Mouse (Mus musculus): ENCODE data around the gene Tmem202.

Tmem202 gene

GRCm38 (mm10) chr9:59539441-59540137 lies at the start of gene Tmem202, which contains the start of gene Hexa:
Gene Tmem202, minus strand, starts transcription at chr9:59539847.
Gene Hexa, plus strand, starts transcription at chr9:59539540.
- peak; percentile 74 to 84 for DNase-seq (ENCODE audit: low spot score in 2 of 2)

- DNase-seq (ENCODE audit: low spot score in 2 of 2): no peak
These were observed 49.3 kb upstream of the Tmem202 start for GRCm38 (mm10) chr9:59588710-59589671.

DNA sequence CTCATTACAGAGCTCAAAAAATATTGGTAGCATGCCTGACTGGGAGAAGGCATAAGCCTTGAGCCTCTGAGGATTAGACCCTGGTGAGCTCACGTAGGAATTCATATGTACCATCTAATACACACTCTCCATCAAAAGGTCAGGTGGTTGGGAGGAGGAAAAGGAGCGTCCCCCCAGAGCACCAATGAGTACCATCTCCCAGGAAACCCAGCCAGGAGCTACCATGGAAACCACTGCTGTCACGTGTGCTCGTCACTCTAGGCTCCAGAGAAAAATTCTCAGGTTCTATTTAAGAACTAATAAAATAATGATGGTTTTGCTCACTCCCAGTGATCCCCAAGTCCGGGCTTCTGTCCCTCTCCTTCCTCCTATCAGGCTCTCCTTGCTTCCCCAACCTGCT lies 48.6 kb upstream of the Tmem202 start:
- DNase-seq (ENCODE audit: low spot score in 2 of 2): no peak

- peak; percentile 58 to 59 for DNase-seq (ENCODE audit: low spot score in 2 of 2)
These were observed 45.2 kb upstream of the Tmem202 start for GRCm38 (mm10) chr9:59584871-59585308.

- DNase-seq (ENCODE audit: low spot score in 2 of 2): no peak
These were observed 38.8 kb upstream of the Tmem202 start for GRCm38 (mm10) chr9:59578505-59578867.

DNA sequence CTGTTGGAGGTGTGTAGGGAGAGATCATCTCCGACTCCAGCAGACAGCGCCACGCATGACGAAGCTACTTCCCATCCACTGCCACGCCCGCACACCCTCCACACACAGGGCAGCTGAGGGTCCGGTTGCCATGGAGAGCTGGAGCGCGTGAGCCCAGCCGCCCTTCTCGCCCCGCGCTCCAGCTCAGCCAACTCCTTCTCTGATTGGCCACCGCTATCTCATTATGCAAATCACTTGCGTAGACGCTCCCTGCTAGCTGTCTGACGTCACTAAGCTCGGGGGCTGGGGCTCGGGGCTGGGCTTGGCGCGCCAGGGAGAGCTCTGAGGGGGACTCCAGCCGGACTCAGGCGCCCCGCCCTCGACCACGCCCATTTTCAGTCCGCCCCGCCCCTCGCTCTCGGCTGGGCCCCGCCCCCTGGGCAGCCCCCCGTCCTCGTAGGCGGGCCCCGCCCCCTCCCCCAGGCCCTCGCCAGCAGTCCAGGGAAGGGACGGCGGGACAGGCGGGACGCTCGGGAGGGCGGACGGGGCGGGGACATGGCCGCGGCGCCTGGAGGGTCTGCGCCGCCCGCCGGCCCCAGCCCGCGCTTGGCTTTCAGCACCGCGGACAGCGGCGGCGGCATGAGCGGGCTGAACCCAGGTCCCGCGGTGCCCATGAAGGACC lies 38.3 kb upstream of the Tmem202 start, which contains the start of gene Celf6:
TSS of gene Celf6 (plus strand) at position 74 of the 661 bp plus-strand sequence.
- DNase-seq (ENCODE audit: low spot score in 2 of 2): peak; percentile 39 to 69

- no peak for DNase-seq (ENCODE audit: low spot score in 2 of 2)
These were observed 37.8 kb upstream of the Tmem202 start for GRCm38 (mm10) chr9:59577401-59577800.

GRCm38 (mm10) chr9:59571852-59572251 lies 32.2 kb upstream of the Tmem202 start:
- no peak for DNase-seq (ENCODE audit: low spot score in 2 of 2)

- DNase-seq (ENCODE audit: low spot score in 2 of 2): peak; percentile 35 to 48
These were observed 27.5 kb upstream of the Tmem202 start for GRCm38 (mm10) chr9:59567111-59567510.

- peak; percentile 54 to 75 for DNase-seq (ENCODE audit: low spot score in 2 of 2)
These were observed 26.0 kb upstream of the Tmem202 start for GRCm38 (mm10) chr9:59565600-59565999.

DNA sequence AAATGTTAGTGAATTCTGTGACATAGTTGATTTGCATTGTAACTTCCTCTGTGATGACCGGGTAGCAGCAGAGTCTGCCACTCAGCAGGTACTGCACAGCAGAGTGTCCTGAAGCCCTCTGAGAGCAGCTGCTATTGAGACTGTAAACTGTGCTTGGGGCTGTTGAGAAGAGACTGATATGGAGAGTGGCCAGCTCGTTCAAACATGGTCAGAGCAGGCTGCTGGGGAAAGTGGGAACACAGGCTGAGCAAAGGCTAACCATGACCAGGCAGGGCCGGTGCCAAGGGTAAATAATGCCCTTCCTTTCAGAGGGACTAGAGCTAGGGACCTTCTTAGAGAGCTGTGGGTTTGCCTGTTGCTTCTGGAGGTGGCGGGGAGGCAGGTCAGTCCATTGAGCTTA lies 14.1 kb upstream of the Tmem202 start:
- no peak for DNase-seq (ENCODE audit: low spot score in 2 of 2)

DNA sequence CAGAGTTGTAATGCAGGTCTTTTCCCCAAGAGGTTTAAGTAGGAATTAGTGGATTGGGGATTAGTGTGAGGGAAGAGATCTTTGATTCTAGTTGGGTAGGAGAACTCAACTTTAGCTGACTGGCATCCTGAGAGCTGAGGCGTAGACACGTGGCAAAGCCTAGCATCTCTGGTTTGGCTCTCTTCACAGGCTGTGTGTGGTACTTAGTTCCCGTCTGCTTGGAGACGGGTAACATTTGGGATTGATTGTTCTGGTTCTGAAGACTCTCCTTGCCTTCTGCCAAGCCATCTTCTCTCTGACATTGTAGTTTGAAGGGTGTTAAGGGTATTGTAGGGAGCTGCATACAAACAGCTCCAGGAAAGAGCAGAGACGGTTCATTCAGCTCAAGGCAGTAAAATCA lies 13.0 kb upstream of the Tmem202 start:
- DNase-seq (ENCODE audit: low spot score in 2 of 2): no peak

DNA sequence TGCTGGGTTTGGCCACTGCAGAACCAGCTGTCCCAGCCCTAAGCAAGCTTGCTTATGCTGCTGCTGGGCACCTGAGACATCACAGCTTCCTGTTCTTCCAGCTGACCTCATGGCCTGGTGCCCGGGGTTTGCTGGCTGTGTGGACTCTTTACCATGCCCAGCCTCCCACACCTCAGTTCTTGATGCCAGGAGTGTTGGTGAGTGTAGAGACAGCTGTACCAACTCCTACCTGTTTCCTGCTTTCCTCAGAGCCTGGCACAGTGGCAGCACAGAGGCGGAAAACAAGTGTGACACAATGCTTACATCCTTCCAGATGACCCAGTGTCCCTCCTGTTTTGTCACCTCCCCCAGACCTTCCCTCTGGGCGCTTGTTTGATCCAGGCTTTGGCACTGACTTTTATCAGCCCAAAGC lies 12.0 kb upstream of the Tmem202 start:
- DNase-seq (ENCODE audit: low spot score in 2 of 2): peak; percentile 13 to 24

- no peak for DNase-seq (ENCODE audit: low spot score in 2 of 2)
These were observed 11.4 kb upstream of the Tmem202 start for GRCm38 (mm10) chr9:59551017-59551416.

DNA sequence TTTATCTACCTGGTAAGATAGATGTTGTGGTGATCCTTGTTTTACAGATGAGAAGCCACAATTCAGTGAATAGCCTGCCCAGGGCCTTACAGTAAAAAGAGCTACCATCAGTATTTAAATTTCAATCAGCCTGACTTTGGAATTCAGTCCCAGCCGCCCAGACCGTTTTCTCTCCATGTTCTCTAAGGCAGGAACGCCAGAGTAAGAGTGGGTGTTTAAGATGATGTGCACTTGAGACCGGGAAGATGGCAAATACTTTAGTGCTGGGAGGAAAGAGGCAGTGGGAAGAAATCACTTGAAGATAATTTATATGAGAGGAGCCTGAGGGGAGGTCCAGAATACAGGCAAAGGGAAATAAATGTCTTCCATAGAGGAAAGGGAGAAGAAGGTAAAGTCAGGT lies 10.4 kb upstream of the Tmem202 start:
- DNase-seq (ENCODE audit: low spot score in 2 of 2): no peak

- DNase-seq (ENCODE audit: low spot score in 2 of 2): no peak
These were observed 9.4 kb upstream of the Tmem202 start for GRCm38 (mm10) chr9:59548961-59549487.

DNA sequence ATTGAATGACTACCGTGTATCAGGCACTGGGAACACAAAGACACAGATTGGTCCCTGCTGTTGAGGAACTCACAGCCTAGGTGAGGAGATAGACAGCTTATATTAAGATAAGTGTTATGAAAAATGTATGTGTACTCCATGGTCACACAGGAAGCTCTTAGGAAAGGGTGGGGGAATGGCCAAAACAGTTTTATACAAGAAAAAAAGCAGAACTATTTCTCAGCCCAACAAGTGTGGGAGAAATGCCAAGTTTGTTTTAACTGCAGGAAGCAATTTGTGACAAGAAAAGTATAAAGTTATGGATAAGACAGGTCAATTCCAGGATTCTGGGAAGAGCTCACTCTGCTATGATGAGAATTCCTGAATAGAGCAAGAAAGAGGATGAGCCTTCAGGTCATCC lies 8.2 kb upstream of the Tmem202 start:
- DNase-seq (ENCODE audit: low spot score in 2 of 2): no peak

- DNase-seq (ENCODE audit: low spot score in 2 of 2): no peak
These were observed 5.1 kb upstream of the Tmem202 start for GRCm38 (mm10) chr9:59544739-59545138.

DNA sequence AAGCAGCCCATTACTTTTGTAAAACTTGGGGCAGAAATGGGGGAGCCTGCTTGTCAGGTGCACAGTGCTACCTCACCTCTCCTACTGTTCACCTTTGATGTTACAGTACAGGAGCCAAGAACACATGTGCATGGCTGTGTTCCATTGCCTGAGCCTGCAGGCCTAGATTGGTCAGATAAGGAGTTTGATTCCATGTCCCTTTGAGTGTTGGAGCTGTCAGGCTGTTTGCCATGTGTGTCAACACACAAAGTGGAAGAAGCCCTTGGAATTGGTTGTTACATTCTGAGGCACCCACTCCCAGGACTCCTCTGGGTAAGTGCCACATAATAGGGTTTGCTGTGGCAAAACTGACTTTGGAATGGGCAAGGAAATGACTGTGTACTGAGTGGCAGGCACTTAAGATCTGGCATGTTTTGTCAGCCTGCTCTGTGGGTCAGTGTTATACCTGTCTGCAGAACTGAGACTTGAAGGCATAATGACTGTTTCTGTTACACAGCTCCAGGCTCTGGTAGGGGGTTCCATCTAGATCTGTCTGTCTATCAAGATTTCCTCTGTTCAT lies 3.2 kb upstream of the Tmem202 start:
- no peak for DNase-seq (ENCODE audit: low spot score in 2 of 2)

GRCm38 (mm10) chr9:59541617-59542016 lies 2.0 kb upstream of the Tmem202 start:
- no peak for DNase-seq (ENCODE audit: low spot score in 2 of 2)

DNA sequence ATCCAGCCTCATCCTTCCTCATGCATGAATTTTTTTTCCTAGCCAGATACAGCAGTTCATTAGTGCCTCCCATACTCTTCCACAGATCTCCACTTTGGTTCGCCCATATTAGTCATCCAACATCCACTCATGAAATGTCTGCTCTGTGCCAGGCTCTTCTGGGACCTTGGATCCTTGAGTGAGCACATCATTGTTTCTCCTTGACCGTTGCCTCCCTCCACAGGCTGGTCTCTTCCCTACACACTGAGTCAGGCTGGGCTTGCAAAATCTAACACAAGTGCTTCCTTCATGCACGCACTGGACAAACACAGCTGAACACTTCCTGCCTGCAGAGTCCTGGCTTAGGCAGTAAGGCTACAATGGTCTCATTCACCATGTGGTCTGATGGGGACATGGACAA lies 2.0 kb downstream of the Tmem202 start:
- no peak for DNase-seq (ENCODE audit: low spot score in 2 of 2)
